Mouse (Mus musculus): ENCODE results near the gene Olfr812.

DNA sequence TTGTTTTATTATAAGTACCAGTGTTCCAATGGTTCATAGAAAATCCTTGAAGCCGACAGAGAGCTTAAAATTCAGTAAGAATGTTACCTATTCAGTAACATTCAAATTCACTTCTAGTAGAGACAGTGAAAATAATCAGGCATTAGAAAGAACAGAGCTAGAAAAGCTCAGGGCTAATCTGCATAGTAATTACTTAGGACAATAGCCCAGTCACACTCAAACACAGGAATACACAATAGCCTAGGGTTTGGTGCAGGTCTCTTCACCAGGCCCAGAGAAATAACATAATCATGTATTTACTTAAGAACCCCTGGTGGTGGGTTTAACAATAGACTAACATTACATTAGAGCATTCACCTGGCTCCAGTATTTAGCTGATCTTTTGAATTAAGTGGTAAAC lies 1.4 kb upstream of the Olfr812 start:
- TF ChIP-seq EP300 (IDR thresholded peaks at IDR 0.05; ENCODE audit: low read depth) (no peak), CTCF (IDR thresholded peaks at IDR 0.05; ENCODE audit: low read depth) (no peak)

Measured in heart, postnatal 0 days (tissue).